Mouse (Mus musculus): ENCODE measurements around the gene Rasgrp2. TPM values are rescaled to one million over a fixed set of nuclear protein-coding genes. Genes with fewer than 3 reads are reported as not detected.

The Rasgrp2 gene
- polyA plus RNA-seq, 1 experiment from 2014 or later, result 74.2 TPM

- H3K27me3 ChIP-seq (ENCODE audit: control insufficient read depth, insufficient read depth, low read length), result no peaks in the 10 kb centered on the region
- H3K9me3 ChIP-seq (replicated peaks; ENCODE audit: control insufficient read depth, low read length), result no peaks in the 10 kb centered on the region
- no peak overlapping the region for H3K4me3 ChIP-seq (replicated peaks; ENCODE audit: low read length)
- ATAC-seq (ENCODE audit: insufficient read depth, low FRiP score), result no peak
- 0 out of 2 replicates have a peak overlapping the region, but pooled peaks have one; percentile 5 for H3K9ac ChIP-seq (ENCODE audit: low read length)
- WGBS, result 45% methylated on average over 9 of the region's 9 CpGs
- no peaks in the 10 kb centered on the region for H3K36me3 ChIP-seq (ENCODE audit: control insufficient read depth, insufficient read depth, low read length)
- no peak overlapping the region for H3K4me2 ChIP-seq (ENCODE audit: low read depth, low read length)
- no peak overlapping the region for H3K27ac ChIP-seq (ENCODE audit: low read length)
- H3K4me1 ChIP-seq (ENCODE audit: control insufficient read depth, insufficient read depth, low read length), result peaks cover 9% of the 10 kb centered on the region
Measured at GRCm38 (mm10) chr19:6452672-6453310, 53.7 kb downstream of the Rasgrp2 start.

- no peak for ATAC-seq (ENCODE audit: insufficient read depth, low FRiP score)
- WGBS, result 79% methylated on average over 8 of the region's 8 CpGs
- no peak overlapping the region for H3K4me2 ChIP-seq (ENCODE audit: low read depth, low read length)
- no peaks in the 10 kb centered on the region for H3K27me3 ChIP-seq (ENCODE audit: control insufficient read depth, insufficient read depth, low read length)
- no peaks in the 10 kb centered on the region for H3K9me3 ChIP-seq (replicated peaks; ENCODE audit: control insufficient read depth, low read length)
- H3K36me3 ChIP-seq (ENCODE audit: control insufficient read depth, insufficient read depth, low read length), result no peaks in the 10 kb centered on the region
- no peak overlapping the region for H3K4me3 ChIP-seq (replicated peaks; ENCODE audit: low read length)
- H3K27ac ChIP-seq (ENCODE audit: low read length), result no peak overlapping the region
- peaks cover 6% of the 10 kb centered on the region for H3K4me1 ChIP-seq (ENCODE audit: control insufficient read depth, insufficient read depth, low read length)
- 0 out of 2 replicates have a peak overlapping the region, but pooled peaks have one; percentile 5 for H3K9ac ChIP-seq (ENCODE audit: low read length)
Measured at GRCm38 (mm10) chr19:6453349-6453748, 54.2 kb downstream of the Rasgrp2 start.

DNA sequence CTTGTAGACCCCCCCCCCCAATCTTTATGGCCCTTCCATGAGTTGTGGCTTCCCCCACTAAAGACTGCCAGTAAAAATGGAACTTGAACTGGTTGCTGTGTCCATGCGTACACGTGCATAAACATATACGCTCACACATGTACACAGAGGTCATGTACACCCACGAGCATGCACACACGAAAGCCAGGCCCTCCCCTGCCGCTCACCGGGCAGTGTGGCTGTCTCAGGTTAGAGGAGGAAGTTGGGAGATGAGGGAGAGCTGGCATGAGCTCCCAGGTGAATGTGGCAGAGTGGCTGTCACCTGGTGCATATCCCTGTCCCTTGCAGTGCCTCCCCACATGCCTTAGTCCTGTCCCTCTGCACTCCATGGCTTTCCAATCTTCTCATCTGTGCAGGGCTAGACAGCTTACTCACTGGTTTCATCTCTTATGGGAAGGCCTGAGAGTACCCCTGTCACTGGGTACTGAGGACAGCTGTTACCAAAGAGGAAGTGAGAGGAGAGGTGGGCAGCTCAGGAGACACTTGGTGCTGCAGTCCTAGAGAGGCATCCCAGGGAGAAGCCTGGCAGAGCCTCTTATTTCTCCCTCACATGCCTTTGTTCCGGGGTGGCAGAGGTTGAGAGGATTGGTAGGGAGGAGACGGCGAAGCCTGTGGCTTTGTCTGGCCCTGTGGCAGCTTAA, 55.0 kb downstream of the Rasgrp2 start:
- H3K4me3 ChIP-seq (replicated peaks; ENCODE audit: low read length), result no peak overlapping the region
- WGBS, result 71% methylated on average over 10 of the region's 10 CpGs
- no peaks in the 10 kb centered on the region for H3K9me3 ChIP-seq (replicated peaks; ENCODE audit: control insufficient read depth, low read length)
- H3K27me3 ChIP-seq (ENCODE audit: control insufficient read depth, insufficient read depth, low read length), result no peaks in the 10 kb centered on the region
- no peak overlapping the region for H3K9ac ChIP-seq (ENCODE audit: low read length)
- no peak for ATAC-seq (ENCODE audit: insufficient read depth, low FRiP score)
- no peak overlapping the region for H3K4me2 ChIP-seq (ENCODE audit: low read depth, low read length)
- H3K36me3 ChIP-seq (ENCODE audit: control insufficient read depth, insufficient read depth, low read length), result no peaks in the 10 kb centered on the region
- peaks cover 6% of the 10 kb centered on the region for H3K4me1 ChIP-seq (ENCODE audit: control insufficient read depth, insufficient read depth, low read length)
- no peak overlapping the region for H3K27ac ChIP-seq (ENCODE audit: low read length)

DNA sequence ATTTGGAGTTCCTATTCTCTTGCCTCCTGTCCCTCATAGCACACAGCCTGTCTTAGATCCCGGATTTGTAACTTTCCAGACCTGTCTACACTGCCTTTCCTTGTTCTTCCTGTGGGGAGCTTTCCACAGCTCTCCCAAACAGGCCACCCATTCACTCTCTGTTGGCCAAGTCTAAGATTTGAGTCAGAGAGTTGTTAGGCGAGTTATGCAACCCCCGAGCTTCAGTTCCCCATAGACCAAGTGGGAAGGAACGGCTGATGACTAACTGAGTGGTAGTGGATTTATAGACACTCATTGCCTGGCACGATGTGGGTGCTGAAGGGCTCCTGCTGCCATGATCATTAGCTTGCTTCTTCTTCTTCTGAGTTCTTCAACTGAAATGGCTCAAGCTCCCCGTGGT, 60.4 kb downstream of the Rasgrp2 start:
- no peaks in the 10 kb centered on the region for H3K9me3 ChIP-seq (replicated peaks; ENCODE audit: control insufficient read depth, low read length)
- H3K4me2 ChIP-seq (ENCODE audit: low read depth, low read length), result no peak overlapping the region
- H3K9ac ChIP-seq (ENCODE audit: low read length), result no peak overlapping the region
- H3K36me3 ChIP-seq (ENCODE audit: control insufficient read depth, insufficient read depth, low read length), result no peaks in the 10 kb centered on the region
- H3K4me1 ChIP-seq (ENCODE audit: control insufficient read depth, insufficient read depth, low read length), result no peaks in the 10 kb centered on the region; the same call in 1 of the 2 replicates
- no peak overlapping the region for H3K4me3 ChIP-seq (replicated peaks; ENCODE audit: low read length)
- H3K27me3 ChIP-seq (ENCODE audit: control insufficient read depth, insufficient read depth, low read length), result no peaks in the 10 kb centered on the region
- ATAC-seq (ENCODE audit: insufficient read depth, low FRiP score), result no peak
- WGBS, result 77% methylated on average over 6 of the region's 6 CpGs
- no peak overlapping the region for H3K27ac ChIP-seq (ENCODE audit: low read length)

- H3K4me1 ChIP-seq (ENCODE audit: control insufficient read depth, insufficient read depth, low read length), result peaks cover 3% of the 10 kb centered on the region
- no peak overlapping the region for H3K4me2 ChIP-seq (ENCODE audit: low read depth, low read length)
- 39% methylated on average over 6 of the region's 6 CpGs for WGBS
- no peak overlapping the region for H3K27ac ChIP-seq (ENCODE audit: low read length)
- no peak for ATAC-seq (ENCODE audit: insufficient read depth, low FRiP score)
- H3K9me3 ChIP-seq (replicated peaks; ENCODE audit: control insufficient read depth, low read length), result 0 out of 2 replicates have a peak, but pooled peaks cover 3% of the 10 kb centered on the region
- no peaks in the 10 kb centered on the region for H3K36me3 ChIP-seq (ENCODE audit: control insufficient read depth, insufficient read depth, low read length)
- H3K4me3 ChIP-seq (replicated peaks; ENCODE audit: low read length), result no peak overlapping the region
- no peaks in the 10 kb centered on the region for H3K27me3 ChIP-seq (ENCODE audit: control insufficient read depth, insufficient read depth, low read length)
- no peak overlapping the region for H3K9ac ChIP-seq (ENCODE audit: low read length)
Measured at GRCm38 (mm10) chr19:6462841-6463240, 63.7 kb downstream of the Rasgrp2 start.

DNA sequence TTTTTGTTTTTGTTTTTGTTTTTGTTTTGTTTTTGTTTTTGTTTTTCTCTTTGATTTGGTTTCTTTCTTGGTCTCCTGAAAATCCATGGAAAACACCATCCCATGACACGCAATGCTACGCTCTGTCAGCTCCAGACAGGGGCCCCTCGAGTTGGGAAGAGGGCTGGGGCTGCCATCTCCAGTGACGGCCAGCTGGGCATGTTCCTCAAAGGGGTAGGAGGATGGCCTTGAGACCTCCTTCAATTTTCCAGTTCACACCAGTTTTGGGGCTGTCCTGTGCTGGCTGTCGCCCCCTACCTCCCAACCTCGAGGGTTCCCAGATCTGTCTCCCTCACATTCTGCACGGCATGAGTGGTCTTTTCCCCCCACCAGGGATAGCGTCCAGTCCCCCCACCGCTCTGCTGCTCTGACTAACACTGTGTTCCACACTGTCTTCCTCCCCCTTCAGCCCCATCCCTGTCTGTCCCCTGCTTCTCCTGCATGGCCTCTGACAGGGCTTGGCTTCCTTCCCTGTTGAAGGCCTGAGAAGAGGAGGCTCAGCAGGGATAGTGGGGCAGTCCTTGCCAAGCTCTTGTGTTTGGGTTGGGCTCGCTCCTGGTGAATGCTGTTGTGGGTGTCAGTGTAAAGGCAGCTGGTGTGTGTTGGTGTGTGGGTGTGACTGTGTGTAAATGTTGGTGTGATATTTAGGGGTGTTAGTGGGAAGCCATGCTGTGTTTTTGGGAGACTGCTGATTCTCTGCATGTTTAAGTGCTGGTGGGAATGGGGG, 65.3 kb downstream of the Rasgrp2 start:
- 0 out of 2 replicates have a peak, but pooled peaks cover 3% of the 10 kb centered on the region for H3K9me3 ChIP-seq (replicated peaks; ENCODE audit: control insufficient read depth, low read length)
- peaks cover 3% of the 10 kb centered on the region for H3K4me1 ChIP-seq (ENCODE audit: control insufficient read depth, insufficient read depth, low read length)
- H3K4me2 ChIP-seq (ENCODE audit: low read depth, low read length), result no peak overlapping the region
- 46% methylated on average over 10 of the region's 10 CpGs for WGBS
- no peak for ATAC-seq (ENCODE audit: insufficient read depth, low FRiP score)
- no peak overlapping the region for H3K9ac ChIP-seq (ENCODE audit: low read length)
- H3K36me3 ChIP-seq (ENCODE audit: control insufficient read depth, insufficient read depth, low read length), result no peaks in the 10 kb centered on the region
- H3K27ac ChIP-seq (ENCODE audit: low read length), result no peak overlapping the region
- no peak overlapping the region for H3K4me3 ChIP-seq (replicated peaks; ENCODE audit: low read length)
- no peaks in the 10 kb centered on the region for H3K27me3 ChIP-seq (ENCODE audit: control insufficient read depth, insufficient read depth, low read length)

Other genes starting within 250 kb of the Rasgrp2 start
- not detected in 2 replicates for gene Majin, start 215.0 kb upstream of the Rasgrp2 start, polyA plus RNA-seq (2015; fragmentation: Nextera tagmentation; extraction: Ambion mirVana)
- gene Gpha2, start 173.0 kb upstream of the Rasgrp2 start, polyA plus RNA-seq (2015; fragmentation: Nextera tagmentation; extraction: Ambion mirVana), result 0.41 and 0.48 TPM in 2 replicates
- gene Ppp2r5b, start 163.5 kb upstream of the Rasgrp2 start, polyA plus RNA-seq (2015; fragmentation: Nextera tagmentation; extraction: Ambion mirVana), result 20.6 and 22.1 TPM in 2 replicates
- 9.3 and 11.2 TPM in 2 replicates for gene Atg2a, start 157.7 kb upstream of the Rasgrp2 start, polyA plus RNA-seq (2015; fragmentation: Nextera tagmentation; extraction: Ambion mirVana)
- 77.2 and 98.4 TPM in 2 replicates for gene Ehd1, start 122.6 kb upstream of the Rasgrp2 start, polyA plus RNA-seq (2015; fragmentation: Nextera tagmentation; extraction: Ambion mirVana)
- 1.9 and 2.0 TPM in 2 replicates for gene Cdc42bpg, start 92.9 kb upstream of the Rasgrp2 start, polyA plus RNA-seq (2015; fragmentation: Nextera tagmentation; extraction: Ambion mirVana)
- gene Men1, start 64.4 kb upstream of the Rasgrp2 start, polyA plus RNA-seq (2015; fragmentation: Nextera tagmentation; extraction: Ambion mirVana), result 59.0 and 60.2 TPM in 2 replicates
- 11.4 and 11.8 TPM in 2 replicates for gene Map4k2, start 58.2 kb upstream of the Rasgrp2 start, polyA plus RNA-seq (2015; fragmentation: Nextera tagmentation; extraction: Ambion mirVana)
- 94.5 and 95.1 TPM in 2 replicates for gene Sf1, start 35.6 kb upstream of the Rasgrp2 start, polyA plus RNA-seq (2015; fragmentation: Nextera tagmentation; extraction: Ambion mirVana)
- gene Pygm, start 14.9 kb upstream of the Rasgrp2 start, polyA plus RNA-seq (2015; fragmentation: Nextera tagmentation; extraction: Ambion mirVana), result 17.7 and 55.0 TPM in 2 replicates
- 0.91 and 0.98 TPM in 2 replicates for gene Nrxn2, start 19.4 kb downstream of the Rasgrp2 start, polyA plus RNA-seq (2015; fragmentation: Nextera tagmentation; extraction: Ambion mirVana)
- not detected in 2 replicates for gene Slc22a12, start 143.7 kb downstream of the Rasgrp2 start, polyA plus RNA-seq (2015; fragmentation: Nextera tagmentation; extraction: Ambion mirVana)

All from stomach, embryonic 16.5 days (tissue).